Mouse (Mus musculus) kidney, adult 8-10 months (tissue): ENCODE measurements around the gene Rrp9.
A peak's percentile ranks its signal among the peaks of the same experiment; 100 is the strongest.

ENCODE experiments used
- DNase-seq, 2 experiments: peaks; one replicate each; pipeline ENCODE4 v3.0.0; 2022

The Rrp9 gene

DNA sequence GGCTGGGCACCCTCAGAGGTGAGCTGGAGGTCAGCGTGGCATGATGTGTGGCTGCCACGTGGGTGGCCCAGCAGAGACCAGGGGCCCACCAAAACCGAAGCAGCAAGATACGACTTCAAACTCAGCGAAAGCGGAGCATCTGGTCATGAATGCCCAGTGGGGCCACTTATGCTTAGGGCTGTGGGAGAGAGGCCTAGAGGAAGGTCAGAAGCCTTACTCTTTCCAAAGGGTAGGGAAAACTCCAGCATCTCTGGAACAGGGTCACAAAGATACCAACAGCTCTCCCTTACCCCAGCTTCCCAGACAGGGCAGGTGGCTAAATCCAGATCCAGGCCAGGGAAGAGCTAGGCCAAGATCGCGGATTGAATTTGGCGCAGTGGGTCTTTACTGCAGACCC is 18.6 kb upstream of the Rrp9 start:
- DNase-seq: no peak

DNA sequence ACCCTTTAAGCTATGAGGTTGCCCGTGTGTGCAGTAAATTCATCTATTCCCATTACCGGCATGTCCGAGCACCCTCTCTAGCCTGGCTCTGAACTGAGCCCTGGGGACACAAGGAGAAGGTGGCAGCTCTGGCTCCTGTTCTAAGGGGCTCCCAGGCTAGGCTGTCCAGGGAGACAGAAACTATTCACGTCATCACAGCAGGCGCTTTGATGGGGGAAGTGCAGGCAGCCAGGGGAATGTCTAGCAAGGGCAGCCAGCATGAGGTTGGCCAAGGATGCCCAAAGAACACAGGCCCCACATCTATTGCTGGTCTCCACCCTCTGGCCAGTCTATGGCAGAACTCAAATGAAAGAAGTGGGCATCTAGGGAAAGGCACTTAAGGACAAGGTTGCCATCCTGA is 17.8 kb upstream of the Rrp9 start:
- DNase-seq: no peak

DNA sequence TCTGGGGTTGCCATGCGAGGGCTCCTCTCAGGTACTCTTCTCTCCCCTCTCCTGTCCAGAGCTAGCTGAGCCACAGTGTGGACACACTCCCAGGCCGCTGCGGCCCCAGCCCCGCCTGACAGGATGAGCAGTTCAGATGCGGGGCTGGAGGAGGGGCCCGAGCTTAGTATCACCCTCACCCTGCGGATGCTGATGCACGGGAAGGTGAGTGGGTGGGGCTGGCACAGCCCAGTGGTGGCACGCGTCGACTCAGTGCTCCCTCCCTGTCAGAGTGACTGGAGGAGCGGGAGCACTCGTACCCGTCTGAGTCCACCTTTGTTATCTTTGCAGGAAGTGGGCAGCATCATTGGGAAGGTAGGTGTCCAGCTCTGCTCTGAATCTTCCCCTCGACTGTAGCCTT is 15.8 kb upstream of the Rrp9 start:
- no peak for DNase-seq

DNA sequence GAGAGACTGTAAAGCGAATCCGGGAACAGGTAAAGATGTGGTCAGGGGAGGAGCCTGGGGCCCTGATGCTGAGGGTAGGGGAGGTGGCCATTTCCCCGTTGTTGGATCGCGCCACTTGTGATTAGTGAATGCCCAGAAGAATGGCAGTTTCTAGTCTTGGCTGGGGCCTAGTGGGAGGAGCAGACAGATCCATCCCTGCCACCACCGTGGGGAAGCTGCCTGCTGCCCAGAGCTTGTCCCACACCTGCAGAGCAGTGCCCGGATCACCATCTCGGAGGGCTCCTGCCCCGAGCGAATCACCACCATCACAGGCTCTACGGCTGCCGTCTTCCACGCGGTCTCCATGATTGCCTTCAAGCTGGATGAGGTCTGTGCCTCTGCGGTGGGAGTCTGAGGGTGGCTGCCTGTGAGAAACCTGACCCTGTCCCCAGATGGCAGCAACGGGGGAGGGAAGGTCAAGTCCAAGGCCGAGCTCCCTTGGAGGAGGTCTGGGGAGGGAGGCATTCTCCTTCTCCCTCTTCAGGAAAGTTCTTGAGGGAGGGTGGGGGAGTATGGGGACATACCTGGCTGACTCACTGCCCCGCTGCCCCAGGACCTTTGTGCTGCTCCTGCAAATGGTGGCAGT is 15.2 kb upstream of the Rrp9 start:
- no peak for DNase-seq

DNA sequence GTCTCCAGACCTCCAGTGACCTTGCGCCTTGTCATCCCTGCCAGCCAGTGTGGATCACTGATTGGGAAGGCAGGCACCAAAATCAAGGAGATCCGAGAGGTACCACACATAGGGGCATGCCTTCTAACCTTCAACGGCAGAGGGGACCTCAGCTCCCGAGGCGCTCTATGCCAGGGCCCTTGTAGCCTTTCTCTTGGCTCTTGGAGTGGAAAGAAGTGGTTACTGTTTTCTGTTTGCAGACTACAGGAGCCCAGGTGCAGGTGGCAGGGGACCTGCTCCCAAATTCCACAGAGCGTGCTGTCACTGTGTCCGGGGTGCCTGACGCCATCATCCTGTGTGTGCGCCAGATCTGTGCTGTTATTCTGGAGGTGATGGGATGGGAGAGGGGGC is 14.7 kb upstream of the Rrp9 start:
- no peak for DNase-seq

DNA sequence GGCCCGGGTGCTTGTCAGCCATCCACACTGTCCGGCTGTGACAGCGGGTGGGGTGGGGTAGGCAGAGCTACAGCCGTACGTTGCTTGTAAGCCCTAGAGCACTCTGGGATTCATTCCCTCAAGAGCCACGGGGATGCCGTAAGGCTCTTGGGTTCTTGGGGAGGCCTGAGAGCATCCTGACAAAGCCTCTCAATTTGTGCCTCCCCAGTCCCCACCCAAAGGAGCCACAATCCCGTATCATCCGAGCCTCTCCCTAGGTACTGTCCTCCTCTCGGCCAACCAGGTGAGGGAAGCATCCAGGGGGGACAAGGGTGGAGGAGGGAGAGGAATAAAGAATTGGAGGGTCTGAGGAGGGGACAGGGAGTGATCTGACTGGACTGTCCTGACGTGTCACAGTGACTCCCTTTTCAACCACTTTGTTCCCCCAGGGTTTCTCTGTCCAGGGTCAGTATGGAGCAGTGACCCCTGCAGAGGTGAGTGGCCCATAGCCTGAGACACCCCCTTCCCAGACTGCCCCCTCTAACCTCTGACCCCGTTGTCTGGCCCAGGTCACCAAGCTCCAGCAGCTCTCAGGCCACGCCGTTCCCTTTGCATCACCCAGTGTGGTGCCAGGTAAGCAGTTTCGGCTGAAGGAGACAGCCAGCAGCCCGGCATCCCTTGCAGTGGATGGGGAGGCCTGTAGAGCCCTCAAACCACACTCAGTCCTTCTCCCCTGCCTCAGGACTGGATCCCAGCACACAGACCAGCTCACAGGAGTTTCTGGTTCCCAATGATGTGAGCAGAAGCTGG is 13.9 kb upstream of the Rrp9 start:
- DNase-seq: no peak

DNA sequence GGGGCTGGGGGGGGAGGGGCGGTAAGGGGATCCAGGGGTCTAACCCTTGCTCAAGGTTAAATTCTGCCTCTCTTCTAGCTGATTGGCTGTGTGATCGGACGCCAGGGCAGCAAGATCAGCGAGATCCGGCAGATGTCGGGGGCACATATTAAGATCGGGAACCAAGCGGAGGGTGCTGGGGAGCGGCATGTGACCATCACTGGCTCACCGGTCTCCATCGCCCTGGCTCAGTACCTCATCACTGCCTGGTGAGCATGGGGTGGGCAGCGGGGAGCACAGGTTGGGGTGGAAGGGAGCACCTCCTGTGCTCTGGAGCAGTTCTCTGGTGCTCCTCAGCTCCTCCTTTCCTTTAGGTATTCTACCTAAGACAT is 13.3 kb upstream of the Rrp9 start:
- DNase-seq: no peak

DNA sequence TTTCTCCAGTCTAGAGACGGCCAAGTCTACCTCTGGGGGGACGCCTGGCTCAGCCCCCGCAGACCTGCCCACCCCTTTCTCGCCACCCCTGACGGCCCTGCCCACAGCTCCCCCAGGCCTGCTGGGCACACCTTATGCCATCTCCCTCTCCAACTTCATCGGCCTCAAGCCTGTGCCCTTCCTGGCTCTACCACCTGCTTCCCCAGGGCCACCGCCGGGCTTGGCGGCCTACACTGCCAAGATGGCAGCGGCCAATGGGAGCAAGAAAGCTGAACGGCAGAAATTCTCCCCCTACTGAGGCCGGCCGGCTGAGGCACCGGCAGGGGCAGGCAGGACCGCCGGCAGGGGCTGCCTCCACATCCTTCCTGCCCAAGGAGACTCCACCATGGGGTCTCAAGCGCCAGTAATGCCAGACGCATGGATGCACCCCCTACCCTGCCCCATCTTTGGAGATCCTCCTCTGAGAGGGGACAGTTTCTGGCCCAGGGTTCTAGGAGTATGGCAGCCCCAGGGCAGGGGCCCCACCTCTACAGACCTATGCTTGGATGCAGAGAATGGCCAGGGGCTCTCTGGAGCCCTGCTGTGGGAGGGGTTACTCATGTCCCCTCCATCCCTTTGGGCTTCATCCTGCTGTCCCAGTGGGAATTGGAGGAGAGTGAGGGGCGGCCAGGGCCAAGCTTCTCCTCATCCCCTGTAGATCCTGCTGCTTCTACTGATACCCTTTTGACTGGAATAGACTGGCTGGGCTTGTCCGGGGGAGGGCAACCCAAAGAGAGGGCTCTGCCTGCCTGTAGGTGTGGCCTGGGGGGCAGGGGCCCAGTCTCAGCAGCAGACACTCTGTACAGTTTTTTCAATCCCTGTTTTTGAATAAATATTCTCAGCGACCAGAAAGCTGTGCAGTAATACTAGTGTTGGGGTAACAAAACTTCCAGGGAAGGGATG is 12.4 kb upstream of the Rrp9 start:
- no peak for DNase-seq

DNA sequence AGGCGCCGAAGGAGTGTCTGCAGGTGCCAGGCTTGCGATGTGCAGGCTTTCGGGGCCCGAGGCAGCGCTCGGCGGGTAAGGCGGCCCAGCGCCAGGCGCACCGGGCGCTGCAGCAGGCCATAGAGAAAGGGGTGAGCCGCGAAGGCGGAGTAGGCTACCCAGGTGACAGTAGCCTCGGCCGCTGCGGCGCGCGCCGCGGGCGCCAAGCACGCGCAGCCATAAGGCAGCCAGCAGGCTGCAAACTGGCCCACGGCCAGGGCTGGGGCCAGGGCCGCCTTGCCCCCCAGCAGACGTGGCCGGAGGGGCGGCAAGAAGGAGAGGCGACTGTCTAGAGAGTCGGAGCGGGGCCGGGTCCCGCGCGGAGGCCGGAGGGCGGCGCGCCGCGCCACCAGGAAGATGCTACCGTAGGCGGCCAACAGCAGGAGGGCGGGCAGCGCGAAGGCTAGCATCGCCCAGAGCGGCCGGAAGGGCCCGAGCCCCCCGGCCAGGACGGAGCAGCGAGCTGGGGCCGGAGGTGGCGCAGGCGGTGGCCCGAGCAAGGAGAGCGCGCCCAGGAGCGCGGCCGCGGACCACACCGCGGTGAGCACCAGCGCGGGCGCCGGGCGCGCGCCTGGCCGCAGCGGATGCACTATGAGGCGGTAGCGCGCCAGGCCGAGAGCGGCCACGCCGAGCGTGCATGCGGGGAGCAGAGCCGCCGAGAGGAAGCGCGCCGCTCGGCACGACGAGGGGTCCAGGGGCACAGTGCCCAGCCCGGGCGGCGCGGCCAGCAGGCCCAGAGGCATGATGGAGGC is 10.8 kb upstream of the Rrp9 start:
- no peak for DNase-seq

DNA sequence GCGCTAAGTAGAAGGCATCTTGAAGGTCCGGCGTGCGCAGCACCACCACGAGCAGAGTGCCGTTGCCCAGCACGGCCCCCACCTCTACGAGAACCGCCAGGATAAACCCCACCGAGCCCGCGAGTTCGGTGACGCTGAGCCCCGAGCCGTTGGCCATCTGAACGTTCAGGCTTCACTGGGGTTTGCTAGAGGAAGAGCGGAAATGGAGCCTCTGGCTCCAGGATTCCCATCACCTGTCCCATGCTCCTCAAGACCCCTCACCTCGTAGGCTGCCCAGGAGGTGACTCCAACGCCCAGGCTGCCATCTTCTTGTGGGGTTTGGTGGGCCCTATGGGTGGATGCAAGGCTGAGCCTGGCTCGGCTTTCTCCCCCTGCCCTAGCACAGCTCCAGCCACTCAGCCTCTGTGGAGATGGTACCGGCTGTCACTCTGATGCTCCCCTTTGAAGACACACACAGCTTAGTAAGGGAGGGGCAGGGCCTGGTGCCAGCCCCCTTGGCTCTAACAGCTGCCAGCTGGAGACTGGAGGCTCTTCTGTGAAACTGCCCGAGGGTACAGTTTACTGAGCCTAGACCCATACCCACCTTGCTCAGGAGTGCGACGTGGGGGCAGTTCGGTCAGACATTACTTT is 10.1 kb upstream of the Rrp9 start, which contains the start of gene Gpr62:
TSS of gene Gpr62 (minus strand) at position 368 of the 630 bp plus-strand sequence.
- DNase-seq: no peak

DNA sequence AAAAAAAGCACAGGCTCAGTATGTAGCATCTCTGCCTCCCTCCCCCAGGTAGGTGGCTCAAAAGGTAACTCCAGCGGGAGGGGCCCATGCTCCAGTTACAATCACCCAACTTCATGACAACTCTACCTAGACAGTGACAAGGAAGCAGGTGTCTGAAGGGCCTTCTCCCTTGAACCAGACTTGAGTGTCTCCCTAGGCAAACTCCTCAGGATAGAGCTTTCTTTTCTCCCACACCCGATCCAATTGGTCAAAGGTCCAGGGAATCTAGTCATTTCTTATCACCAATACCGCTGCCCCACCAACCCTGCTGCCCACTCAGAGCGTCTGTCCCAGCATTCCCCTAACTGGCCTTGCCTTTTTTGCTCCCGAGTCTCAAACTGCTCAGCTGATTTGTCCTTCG is 9.0 kb upstream of the Rrp9 start:
- DNase-seq: no peak

DNA sequence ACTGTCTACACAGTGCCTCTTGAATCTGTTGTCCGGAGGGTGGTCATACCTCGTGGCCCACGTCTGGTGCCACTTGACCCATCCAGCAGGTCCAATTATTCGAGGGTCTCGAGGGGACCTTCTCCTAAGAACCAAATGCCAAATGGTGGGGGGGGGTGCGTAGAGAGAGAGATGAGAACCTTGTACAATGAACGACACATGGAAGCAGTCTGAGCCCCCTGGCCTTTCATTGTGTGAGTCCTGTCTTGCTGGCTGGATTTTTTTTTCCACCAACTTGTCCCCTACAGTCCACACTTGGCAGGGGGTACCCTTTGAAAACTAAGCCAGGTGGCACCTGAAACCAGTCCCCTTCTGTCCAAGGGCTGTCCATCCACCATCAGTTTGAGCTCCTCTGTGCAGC is 8.0 kb upstream of the Rrp9 start:
- no peak for DNase-seq

DNA sequence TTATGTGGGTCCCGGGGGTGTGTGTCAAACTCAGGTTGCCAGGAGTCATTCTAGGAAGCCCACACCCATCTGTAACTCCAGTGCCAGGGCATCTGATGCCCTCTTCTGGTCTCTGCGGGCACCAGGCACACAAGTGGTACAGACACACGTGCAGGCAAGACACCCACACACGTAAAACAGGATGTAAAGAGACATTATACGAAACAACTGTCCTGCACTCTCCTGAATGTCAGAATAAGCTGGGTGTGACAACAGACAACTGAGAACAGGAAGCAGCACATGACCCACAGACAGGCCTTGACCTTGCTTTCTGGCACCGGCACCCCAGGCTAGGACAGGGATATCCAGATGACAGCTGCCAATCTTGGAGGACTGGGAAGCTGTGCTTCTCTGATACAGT is 6.4 kb upstream of the Rrp9 start:
- DNase-seq: no peak

DNA sequence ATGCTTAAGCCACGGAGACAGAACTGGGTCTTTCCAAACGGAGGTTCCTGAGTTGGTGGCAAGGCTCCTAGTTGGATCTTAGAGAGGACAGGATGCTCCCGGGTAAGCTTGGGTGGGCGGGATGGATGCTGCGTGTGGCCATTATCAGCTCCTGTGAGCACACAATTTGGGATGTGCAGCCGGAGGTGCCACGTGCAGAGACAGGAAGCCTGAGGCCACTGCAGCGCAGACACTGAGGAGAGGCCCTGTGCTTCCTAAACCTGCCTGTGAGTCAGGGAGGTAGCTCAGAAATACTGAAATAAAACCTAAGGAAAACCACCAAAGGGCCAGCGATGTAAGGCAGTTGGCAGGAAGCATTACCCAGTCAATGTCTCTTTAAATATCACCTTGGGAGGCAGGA is 6.0 kb upstream of the Rrp9 start:
- no peak for DNase-seq

DNA sequence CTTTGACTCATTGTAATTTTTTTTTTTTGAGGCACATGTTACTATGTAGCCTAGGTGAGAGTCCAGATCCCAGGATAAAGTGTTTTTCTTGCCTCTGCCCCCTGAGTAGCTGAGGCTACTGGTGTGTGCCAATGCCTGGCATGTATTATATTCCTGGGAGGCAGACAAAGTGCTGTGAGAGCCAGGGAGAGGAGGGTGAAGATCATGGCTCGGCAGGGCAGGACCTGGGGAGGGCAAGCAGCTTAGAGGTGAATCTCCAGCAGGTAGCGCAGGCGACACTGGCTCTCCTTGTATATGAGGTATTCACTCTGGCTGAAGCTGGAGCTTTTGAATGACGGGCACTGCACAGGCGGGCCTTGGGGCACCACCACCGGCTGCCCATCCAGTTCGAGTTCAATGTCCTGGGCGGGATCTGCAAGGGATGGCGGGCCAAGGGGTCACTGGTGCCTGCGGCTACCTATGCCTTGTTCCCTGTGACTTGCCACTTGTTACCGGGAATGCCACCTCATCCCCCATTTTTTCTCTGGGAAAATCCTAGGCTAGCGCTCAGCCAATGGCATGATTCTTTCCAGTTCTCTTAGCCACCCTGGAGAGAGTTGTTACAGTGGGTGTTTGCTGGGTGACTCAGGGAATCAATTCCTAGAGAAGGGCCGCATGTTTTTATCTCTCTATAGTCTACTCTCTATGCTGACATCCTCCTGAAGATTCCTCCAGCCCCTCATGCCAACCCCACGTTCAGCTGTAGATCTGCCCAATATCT is 4.6 kb upstream of the Rrp9 start:
- DNase-seq: peak in 1 of 2 experiments; percentile 19

DNA sequence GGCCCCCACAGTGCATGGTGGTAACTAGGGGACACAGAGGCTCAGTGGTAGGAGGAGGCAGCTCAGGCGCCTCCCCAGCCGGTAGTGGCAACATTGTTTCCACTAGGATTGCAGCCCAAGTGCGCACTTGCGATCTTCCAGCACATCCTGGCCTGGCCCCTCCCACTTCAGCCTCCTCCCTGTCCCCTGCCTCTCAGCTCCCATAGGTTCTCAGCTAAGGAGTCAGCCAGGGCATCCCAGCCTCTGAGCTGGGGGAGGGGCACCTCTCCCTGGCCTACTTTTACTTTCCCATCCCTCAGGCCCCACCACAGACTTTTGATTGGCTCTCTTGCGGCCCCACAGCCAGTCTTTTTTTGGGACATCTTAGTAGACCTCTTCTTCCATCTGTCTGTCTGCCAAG is 3.9 kb upstream of the Rrp9 start:
- peak; percentile 65 to 67 for DNase-seq

DNA sequence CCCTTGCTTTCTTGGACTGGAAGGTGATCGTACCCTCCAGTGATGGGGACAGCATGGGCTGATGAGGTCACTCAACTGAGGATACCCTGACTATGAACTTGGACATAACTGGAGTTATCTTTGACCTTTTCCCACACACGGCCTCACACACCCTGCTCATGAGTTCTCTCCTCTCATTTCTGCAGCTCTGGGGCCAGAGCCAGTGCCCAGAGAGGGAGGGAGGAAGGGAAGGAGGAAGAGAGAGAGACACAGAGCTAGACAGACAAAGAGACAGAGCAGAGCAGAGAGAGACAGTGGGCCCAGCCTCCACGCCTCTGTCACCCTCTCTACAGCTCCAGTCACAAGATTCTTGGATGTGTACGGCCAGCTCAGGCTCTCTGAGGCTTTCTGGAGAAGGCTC is 3.4 kb upstream of the Rrp9 start:
- DNase-seq: peak in 1 of 2 experiments; percentile 13

DNA sequence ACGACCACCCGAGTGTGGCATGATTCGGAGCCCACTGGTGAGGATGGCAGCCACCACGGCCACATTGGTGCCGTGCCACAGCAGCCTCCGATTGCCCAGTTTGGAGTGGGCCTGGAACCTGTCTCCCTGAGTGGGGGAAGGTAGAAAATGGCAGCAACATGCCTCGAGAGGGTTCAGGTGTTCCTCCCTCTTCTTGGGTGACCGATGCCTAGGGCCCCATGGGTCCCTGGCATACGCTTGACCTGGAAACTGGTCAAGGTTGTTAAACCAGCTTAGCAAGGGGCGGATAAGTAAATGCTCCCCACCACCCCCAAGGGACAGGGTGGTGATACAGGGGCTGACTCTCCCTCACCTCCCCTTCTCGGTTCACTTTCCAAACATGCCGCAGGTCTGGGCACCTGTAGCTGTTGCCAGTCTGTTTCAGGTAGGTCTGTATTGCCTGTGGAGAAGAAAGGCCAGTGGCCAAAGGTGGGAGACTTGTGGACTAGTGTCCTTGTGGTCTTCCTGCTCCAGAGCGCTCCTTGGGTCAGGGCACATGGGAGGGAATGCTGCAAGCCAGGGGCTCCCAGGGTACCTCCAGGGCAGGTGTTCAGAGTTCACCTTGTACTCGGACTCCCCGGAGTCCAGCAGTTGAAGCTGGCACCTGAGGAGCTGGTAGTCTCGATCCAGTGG is 2.5 kb upstream of the Rrp9 start:
- DNase-seq: peak; percentile 61 to 64

DNA sequence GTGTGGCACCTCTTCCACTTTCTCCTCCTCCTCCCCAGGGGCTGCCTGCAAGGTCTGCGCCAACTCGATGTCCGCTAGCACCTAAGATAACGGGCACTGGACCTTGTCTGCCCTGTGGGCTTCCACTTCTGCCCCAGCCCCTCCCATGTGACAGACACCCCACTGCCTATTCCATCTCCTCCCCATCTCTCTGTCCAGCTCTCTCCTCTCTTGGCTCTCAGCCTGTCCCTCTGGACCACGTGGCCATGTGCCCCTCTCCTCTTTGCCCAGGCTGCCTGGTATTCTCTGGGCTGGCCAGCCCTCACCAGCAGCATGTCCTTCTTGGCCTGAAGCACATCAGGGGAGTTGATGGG is 2.0 kb upstream of the Rrp9 start:
- no peak for DNase-seq

DNA sequence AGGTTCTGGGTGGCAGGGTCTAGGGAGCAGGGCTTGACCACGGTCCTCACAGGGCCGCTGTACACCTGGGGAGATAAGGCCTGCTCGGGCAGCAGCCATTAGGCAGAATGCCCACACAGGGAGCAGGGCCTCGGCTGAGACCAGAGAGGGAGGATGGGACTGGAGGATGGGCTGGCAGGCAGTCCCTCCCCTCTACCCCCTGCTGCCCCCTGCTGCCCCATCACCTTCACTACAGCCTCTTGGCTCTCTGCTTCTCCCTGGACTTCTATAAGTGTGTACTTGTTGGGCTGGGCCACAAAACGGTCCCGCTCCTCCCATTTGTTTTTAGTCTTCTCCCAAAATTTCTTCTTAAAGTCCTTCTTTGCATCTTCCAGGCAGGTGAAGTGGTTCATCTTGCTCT is 1.3 kb upstream of the Rrp9 start:
- DNase-seq: peak in 1 of 2 experiments; percentile 69

DNA sequence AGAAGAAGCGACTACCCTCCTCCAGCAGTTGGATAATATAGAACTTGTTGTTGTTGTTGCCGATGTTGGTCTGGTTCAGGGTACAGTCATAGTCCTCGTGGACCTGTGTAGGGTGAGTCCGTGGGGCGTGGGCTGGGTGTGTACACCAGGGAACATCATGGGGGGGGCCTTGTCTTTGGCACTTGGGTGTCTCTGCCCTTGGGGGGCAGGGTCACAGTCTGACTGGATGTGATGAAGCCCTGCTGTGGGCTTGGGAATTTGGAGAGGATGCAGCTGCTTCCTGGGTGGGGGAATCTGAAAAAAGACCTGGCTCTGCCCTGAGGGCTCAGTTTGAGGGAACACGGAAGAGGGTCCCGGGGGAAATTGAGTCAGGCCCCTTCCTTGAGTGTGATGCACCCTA is 717 bp upstream of the Rrp9 start:
- peak in 1 of 2 experiments; percentile 35 for DNase-seq
